Mouse (Mus musculus) heart, embryonic 15.5 days (tissue): ENCODE measurements around the gene Mrpl4. TPM values are rescaled to one million over a fixed set of nuclear protein-coding genes. Genes with fewer than 3 reads are reported as not detected.

Experiments used
- ATAC-seq: fragments of 200-750 bp; cut with Nextera tagmentation; replicated peaks from 2 replicates; pipeline ENCODE4 v1.8.0; 2017; ENCODE audit warnings: low read depth, moderate TSS enrichment; ENCODE audit not compliant: insufficient number of reproducible peaks, insufficient read depth, low FRiP score
- H3K27ac ChIP-seq: fragments of 300-500 bp; sonication (generic); 2 replicates; pipeline ENCODE4 v1.5.1; 2015; ENCODE audit warnings: mild to moderate bottlenecking, inconsistent platforms
- H3K27me3 ChIP-seq: fragments of 300-500 bp; sonication (generic); 2 replicates; pipeline ENCODE4 v1.6.1; 2015; ENCODE audit warnings: inconsistent platforms
- H3K36me3 ChIP-seq: fragments of 300-500 bp; sonication (generic); 2 replicates; pipeline ENCODE4 v1.6.1; 2015; ENCODE audit warnings: mild to moderate bottlenecking, inconsistent platforms
- H3K4me1 ChIP-seq: fragments of 300-500 bp; sonication (generic); replicated peaks from 2 replicates; pipeline ENCODE4 v1.6.1; 2015; ENCODE audit warnings: inconsistent platforms
- H3K4me2 ChIP-seq: fragments of 300-500 bp; sonication (generic); 2 replicates; pipeline ENCODE4 v1.6.1; 2015; ENCODE audit warnings: inconsistent platforms, mild to moderate bottlenecking, moderate library complexity
- H3K4me3 ChIP-seq: fragments of 300-500 bp; sonication (generic); 2 replicates; pipeline ENCODE4 v1.5.1; 2015; ENCODE audit warnings: mild to moderate bottlenecking, inconsistent platforms
- H3K9ac ChIP-seq: fragments of 300-500 bp; sonication (generic); 2 replicates; pipeline ENCODE4 v1.6.1; 2015; ENCODE audit warnings: mild to moderate bottlenecking, inconsistent platforms
- H3K9me3 ChIP-seq: fragments of 300-500 bp; sonication (generic); replicated peaks from 2 replicates; pipeline ENCODE4 v1.6.1; 2016; ENCODE audit warnings: inconsistent platforms
- whole genome bisulfite sequencing: fragments of 180-500 bp; shearing (Covaris S2); methylation state at CpG from one replicate; pipeline ENCODE4 v1.1.7; 2015; ENCODE audit warnings: mixed read lengths; 5-methylcytosine and 5-hydroxymethylcytosine counted together
- polyA plus RNA-seq: library from polyadenylated mRNA; unstranded; fragments of >200 nt; fragmentation: Nextera tagmentation; extraction: Ambion mirVana; gene quantifications from 2 replicates; pipeline ENCODE4 v1.2.1, GENCODE M21; 2015

The Mrpl4 gene
- polyA plus RNA-seq, 1 experiment from 2014 or later = 136 TPM

DNA sequence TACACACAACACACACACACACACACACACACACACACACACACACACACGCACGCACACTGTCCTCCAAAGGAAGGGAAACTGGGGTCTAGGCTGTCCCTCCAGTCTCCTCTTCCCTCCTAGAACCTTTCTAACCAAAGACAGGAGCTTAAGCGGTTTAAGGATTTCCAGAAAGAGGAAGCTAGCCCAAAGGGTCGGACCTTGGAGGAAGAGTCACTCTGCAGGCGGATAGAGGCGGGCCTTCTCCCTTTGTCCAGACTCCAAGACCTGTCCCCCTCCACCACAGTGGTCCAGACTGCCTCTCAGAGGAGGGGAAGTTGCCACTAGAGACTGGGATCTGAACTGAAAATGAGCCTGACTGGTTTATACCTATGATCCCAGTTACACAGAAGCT, 28.9 kb upstream of the Mrpl4 start:
- Histone ChIP-seq H3K4me1 (peaks cover 55% of the 10 kb centered on the region), H3K27ac (no peak overlapping the region), H3K9ac (0 out of 2 replicates have a peak overlapping the region, but pooled peaks have one; percentile 15), H3K27me3 (no peaks in the 10 kb centered on the region), H3K4me3 (no peak overlapping the region; the same call in 1 of the 2 replicates), H3K9me3 (no peaks in the 10 kb centered on the region), H3K36me3 (peaks cover 5% of the 10 kb centered on the region; the same call in 1 of the 2 replicates), H3K4me2 (peak overlapping the region; percentile 92)
- ATAC-seq = no peak
- 49% methylated on average over 6 of the region's 6 CpGs for WGBS

DNA sequence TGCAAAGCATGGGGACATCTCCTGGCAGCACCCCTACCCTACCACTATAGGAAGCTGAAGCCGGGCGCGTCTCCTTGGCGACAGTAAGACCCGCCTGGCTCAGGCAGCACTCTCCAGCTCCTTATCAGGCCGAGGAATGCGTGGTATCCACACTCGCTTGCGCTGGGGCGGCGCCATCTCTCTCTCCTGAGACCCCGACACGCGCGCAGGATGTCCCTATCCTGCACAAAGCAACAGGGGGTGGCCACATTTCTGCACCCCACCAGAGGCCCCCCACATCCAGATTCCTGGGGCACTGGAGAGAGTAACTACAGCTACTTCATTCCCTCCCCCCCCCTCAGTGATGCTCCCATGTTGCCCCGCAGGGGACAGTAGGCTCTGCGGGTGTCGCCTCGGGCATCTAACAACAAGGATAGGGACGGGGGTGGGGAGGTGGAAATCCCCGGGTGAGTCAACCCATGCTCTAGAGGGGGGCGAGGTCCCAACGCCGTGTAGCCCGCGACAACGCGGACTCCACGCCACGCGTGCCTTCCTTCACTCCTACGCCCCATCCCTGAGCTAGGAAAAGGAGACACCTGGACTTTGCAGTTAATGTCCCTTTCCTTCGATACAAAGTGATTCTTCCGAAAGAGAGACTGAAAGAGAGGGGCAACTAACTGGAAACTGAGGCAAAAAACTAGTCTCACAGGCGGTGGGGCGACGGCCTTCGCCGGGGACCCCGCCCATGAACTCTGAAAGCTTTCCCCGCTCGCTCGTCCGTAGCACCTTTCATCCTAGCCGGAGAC, 26.9 kb upstream of the Mrpl4 start:
- WGBS = under 1% methylated on average over 45 of the region's 45 CpGs
- peak overlapping the region; percentile 71 for H3K4me3 ChIP-seq
- ATAC-seq = peak; percentile 71
- H3K4me1 ChIP-seq = peaks cover 62% of the 10 kb centered on the region
- no peaks in the 10 kb centered on the region for H3K36me3 ChIP-seq
- H3K27me3 ChIP-seq = no peaks in the 10 kb centered on the region
- H3K9me3 ChIP-seq = no peaks in the 10 kb centered on the region
- peak overlapping the region; percentile 93 for H3K27ac ChIP-seq
- peak overlapping the region; percentile 83 for H3K9ac ChIP-seq
- H3K4me2 ChIP-seq = peak overlapping the region; percentile 92

DNA sequence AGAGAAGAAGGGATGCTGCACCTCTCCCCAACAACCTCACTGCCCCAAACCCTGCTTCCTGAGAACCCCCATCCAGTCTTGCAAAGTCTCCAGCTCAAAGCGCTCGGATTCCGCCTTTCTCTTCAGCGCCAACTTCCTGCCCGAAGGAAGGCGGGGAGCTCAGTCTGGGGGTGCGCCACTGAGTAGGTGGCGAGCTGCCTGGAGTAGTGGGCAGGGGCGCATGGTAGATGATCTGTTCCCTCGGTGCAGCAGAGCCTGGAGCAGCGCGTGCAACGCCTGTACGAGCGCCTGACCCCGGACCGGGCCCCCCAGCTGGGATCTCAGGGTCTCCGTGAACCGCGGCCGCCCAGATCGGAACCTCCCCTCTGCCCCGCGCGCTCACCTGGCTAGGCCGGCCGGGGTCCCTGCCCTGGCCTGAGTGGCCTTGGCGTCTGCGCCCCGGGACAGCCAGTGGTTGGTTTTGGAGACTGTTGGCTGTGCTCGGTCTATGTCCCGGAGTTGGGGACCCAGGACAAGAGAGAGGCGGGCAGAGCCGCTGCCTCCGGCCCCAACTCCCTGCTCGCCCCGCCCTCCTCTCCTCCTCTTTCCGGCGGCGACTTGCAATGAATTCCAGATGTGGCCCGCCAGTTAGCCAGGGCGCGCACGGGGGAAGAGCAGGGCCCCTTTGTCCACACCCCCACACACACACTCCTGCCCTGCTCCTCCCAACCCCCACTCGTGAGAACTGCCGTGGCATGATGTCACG, 26.1 kb upstream of the Mrpl4 start, which contains the start of gene S1pr2:
TSS of gene S1pr2 (minus strand) at position 566 of the 745 bp plus-strand sequence.
- peaks cover 60% of the 10 kb centered on the region for H3K4me1 ChIP-seq
- peak within 1 kb of the TSS; percentile 93 for H3K27ac ChIP-seq
- H3K36me3 ChIP-seq = no peaks in the 10 kb centered on the region
- H3K9ac ChIP-seq = peak within 1 kb of the TSS; percentile 83
- H3K9me3 ChIP-seq = no peaks in the 10 kb centered on the region
- peak; percentile 68 for ATAC-seq
- peak within 1 kb of the TSS; percentile 92 for H3K4me2 ChIP-seq
- no peaks in the 10 kb centered on the region for H3K27me3 ChIP-seq
- under 1% methylated on average over 47 of the region's 47 CpGs for WGBS
- peak within 1 kb of the TSS; percentile 71 for H3K4me3 ChIP-seq

DNA sequence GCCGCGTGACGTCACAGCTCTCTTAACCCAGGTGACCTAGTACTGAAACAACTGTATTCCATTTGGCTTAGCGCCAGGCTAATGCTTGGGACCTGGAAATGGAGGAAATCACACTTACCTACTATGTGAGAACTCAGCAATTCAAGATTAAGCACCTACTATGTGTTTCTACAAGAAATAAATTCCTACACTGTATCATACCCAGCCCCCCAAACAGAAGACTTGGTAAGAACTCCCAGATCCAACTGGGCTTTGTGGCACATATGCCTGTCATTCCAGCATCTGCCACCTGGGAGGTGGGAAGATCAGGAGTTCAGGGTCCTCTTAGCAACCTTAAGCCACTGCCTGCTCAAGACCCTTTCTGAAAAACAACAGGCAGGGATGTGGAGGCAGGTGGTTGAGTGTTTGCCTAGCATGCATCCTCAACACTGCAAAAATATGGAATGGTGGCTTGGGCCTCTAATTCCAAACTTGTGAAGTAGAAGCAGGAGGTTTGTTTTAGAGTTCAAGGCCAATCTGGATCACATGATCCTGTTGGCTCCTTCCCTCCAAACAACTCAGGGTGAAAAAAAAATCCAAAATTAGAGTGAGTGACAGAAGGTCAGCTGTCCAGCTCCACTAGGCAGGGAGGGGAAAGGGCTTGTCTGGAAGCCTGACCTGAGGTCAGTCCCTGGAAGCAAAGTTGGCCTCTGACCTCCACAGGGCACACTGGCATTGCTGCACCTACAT, 25.4 kb upstream of the Mrpl4 start:
- WGBS = under 1% methylated on average over 4 of the region's 4 CpGs
- peaks cover 54% of the 10 kb centered on the region for H3K4me1 ChIP-seq
- H3K9ac ChIP-seq = peak overlapping the region; percentile 83; the same call in 1 of the 2 replicates
- no peaks in the 10 kb centered on the region for H3K27me3 ChIP-seq
- no peaks in the 10 kb centered on the region for H3K36me3 ChIP-seq
- peak overlapping the region; percentile 92 for H3K4me2 ChIP-seq
- H3K4me3 ChIP-seq = peak overlapping the region; percentile 71
- no peaks in the 10 kb centered on the region for H3K9me3 ChIP-seq
- H3K27ac ChIP-seq = peak overlapping the region; percentile 93
- no peak for ATAC-seq

DNA sequence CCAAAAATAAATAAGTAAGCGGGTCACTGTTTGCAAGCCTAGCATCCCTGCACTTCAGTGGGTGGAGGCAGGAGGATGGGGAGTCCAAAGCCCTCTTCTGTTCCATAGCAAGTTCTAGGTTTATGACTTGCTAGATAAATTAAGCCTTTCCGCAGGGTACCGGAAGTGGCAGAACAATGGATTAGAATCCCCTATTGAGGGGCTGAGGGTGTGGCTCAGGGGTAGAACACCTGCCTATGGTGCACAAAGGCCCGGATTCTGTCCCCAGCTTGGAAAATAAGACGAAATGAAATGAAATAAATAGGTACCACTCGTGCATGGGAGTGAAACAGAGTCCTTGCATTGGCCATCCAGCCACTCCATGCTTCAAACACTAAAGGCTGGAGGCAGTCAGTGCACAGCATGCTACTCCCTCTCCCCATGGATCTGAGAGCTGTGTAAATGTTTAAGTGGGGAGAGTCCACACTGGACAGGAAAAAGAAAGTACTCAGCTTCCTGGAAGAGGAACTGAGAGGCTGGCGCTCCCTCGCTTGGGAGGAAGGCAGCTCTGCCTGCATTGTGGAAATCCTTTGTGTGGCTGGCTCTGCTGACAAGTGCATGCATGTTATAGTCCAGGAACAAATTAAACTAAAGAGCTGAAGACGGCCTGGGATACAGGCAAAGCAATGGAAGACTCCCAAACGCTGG, 24.0 kb upstream of the Mrpl4 start:
- Histone ChIP-seq H3K4me2 (no peak overlapping the region), H3K4me1 (peaks cover 46% of the 10 kb centered on the region), H3K36me3 (no peaks in the 10 kb centered on the region), H3K9me3 (no peaks in the 10 kb centered on the region), H3K27me3 (no peaks in the 10 kb centered on the region), H3K4me3 (no peak overlapping the region), H3K9ac (no peak overlapping the region), H3K27ac (peak overlapping the region; percentile 65)
- WGBS = 54% methylated on average over 10 of the region's 10 CpGs
- ATAC-seq = no peak

DNA sequence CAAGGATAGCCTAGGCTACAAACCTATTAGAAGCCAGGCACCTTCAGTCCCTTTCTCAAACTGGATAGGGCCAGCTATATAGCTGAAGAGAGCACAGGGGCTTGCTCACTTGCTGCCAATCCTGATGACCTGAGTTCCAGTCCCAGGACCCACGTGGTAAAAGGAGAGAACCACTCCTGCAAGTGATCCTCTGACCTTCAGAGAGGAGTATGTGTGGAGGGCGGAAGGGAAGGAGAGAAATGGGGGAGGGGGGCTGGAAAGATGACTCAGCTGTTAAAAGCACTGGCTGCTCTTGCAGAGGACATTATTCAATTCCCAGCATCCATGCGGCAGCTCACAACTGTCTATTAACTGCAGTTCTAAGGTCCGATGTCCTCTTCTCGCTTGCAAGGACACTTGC, 23.4 kb upstream of the Mrpl4 start:
- H3K27me3 ChIP-seq = no peaks in the 10 kb centered on the region

DNA sequence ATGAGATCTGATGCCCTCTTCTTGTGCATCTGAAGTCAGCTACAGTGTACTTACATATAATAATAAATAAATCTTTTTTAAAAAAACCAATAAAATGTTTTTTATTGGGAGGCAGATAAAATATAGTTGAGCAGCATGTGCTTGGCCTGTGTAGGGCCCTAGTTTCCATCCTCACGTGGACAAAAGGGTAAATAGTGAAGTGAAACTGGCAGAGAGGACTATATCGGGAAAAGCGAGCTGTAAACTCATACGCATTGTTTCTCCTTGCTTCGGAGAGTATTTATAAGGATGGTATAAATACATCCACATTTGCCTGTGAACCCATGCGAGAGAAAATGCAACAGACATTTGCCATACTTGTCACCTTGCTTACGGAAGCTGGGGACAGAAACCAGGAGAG, 22.8 kb upstream of the Mrpl4 start:
- no peaks in the 10 kb centered on the region for H3K9me3 ChIP-seq
- no peaks in the 10 kb centered on the region for H3K27me3 ChIP-seq
- no peak for ATAC-seq
- H3K4me2 ChIP-seq = no peak overlapping the region
- no peak overlapping the region for H3K9ac ChIP-seq
- no peak overlapping the region for H3K27ac ChIP-seq
- no peak overlapping the region for H3K4me3 ChIP-seq
- no peaks in the 10 kb centered on the region for H3K36me3 ChIP-seq
- WGBS = 87% methylated on average over 7 of the region's 7 CpGs
- peaks cover 37% of the 10 kb centered on the region for H3K4me1 ChIP-seq

More for the DNA sequence above, 23.4 kb upstream of the Mrpl4 start:
- Histone ChIP-seq H3K9me3 (no peaks in the 10 kb centered on the region), H3K4me1 (peaks cover 42% of the 10 kb centered on the region), H3K9ac (0 out of 2 replicates have a peak overlapping the region, but pooled peaks have one; percentile 6), H3K4me3 (no peak overlapping the region), H3K36me3 (no peaks in the 10 kb centered on the region), H3K4me2 (no peak overlapping the region), H3K27ac (peak overlapping the region; percentile 65)
- 59% methylated on average over 5 of the region's 5 CpGs for WGBS
- ATAC-seq = no peak

DNA sequence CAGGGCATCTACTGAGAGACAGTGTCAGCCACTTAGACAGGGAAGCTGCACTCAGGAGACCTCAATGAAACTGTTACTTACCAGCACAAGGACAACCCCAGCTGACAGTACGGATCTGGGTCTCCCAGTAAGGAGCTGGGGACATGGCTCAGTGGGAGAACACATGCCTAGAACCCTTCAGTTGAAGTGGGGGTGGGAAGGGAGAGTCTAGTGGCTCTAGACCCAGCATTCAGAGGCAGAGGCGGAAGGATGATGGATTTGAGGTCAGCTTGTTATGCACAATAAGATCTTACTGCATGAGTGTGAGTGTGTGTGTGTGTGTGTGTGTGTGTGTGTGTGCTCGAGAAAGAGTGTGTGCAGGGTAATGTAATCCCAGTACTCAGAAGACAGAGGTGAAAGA, 20.4 kb upstream of the Mrpl4 start:
- H3K9ac ChIP-seq = no peak overlapping the region
- WGBS = 67% methylated on average over 3 of the region's 3 CpGs
- no peaks in the 10 kb centered on the region for H3K36me3 ChIP-seq
- no peaks in the 10 kb centered on the region for H3K27me3 ChIP-seq
- no peak overlapping the region for H3K27ac ChIP-seq
- H3K4me3 ChIP-seq = no peak overlapping the region
- peaks cover 20% of the 10 kb centered on the region for H3K4me1 ChIP-seq
- ATAC-seq = no peak
- H3K4me2 ChIP-seq = no peak overlapping the region
- no peaks in the 10 kb centered on the region for H3K9me3 ChIP-seq

DNA sequence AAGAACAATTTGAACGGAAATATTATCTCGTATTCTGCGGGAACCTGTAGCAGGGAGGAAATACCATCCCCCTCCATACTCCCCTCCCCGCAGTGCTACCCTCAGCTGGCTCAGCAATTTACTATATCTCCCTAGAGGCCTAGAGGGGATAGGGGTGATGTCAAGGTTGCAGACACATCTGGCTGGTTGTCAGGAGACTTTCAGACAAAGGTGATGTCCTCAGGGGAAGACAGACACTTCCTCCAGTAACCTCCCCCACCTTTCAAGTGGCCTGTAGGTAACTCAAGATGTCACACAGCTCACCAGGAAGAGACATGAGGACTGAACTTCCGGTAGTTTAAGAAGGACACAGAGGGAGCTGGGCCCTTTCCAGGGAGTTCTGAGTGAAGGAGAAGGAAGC, 19.4 kb upstream of the Mrpl4 start:
- H3K36me3 ChIP-seq = no peaks in the 10 kb centered on the region
- no peak overlapping the region for H3K9ac ChIP-seq
- WGBS = 29% methylated on average over 5 of the region's 5 CpGs
- H3K4me2 ChIP-seq = no peak overlapping the region
- peaks cover 18% of the 10 kb centered on the region for H3K4me1 ChIP-seq
- no peak overlapping the region for H3K4me3 ChIP-seq
- H3K27me3 ChIP-seq = 0 out of 2 replicates have a peak, but pooled peaks cover under 1% of the 10 kb centered on the region
- H3K27ac ChIP-seq = no peak overlapping the region
- no peak for ATAC-seq
- H3K9me3 ChIP-seq = no peaks in the 10 kb centered on the region

DNA sequence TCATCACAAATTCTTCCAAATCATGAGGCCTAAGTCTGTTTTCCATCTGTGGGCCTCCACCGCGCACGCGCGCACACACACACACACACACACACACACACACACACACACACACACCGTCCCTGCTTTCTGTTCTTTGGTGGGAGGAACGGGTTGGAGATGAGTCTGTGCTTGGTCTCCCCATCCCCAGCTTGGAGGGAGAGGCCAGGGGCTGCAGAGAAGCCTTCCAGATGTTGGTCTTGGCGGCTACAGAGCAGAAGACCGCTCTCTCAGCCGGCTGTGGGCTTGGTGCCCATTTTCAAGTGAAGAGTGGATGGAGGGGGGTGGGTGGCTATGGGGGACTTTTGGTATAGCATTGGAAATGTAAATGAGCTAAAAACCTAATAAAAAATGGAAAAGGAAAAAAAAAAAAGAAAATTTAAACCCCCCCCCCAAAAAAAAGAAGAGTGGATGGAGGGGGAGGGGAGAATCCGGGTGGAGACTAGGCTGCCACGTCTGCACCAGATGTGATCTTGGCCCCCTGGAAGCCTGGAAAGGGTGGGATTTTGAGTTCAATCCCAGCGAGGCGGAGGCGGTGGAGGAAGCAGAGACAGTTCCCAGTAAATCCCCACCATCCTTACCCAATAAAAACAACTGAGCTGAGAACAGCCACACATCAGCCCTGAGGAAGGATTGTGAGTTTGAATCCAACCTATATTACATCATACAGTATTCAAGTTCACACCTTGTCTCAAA, 15.4 kb upstream of the Mrpl4 start:
- Histone ChIP-seq H3K4me1 (peaks cover 14% of the 10 kb centered on the region), H3K4me2 (no peak overlapping the region), H3K4me3 (no peak overlapping the region), H3K9me3 (no peaks in the 10 kb centered on the region), H3K27ac (peak overlapping the region; percentile 41; the same call in 1 of the 2 replicates), H3K36me3 (no peaks in the 10 kb centered on the region), H3K9ac (no peak overlapping the region), H3K27me3 (0 out of 2 replicates have a peak, but pooled peaks cover 5% of the 10 kb centered on the region)
- ATAC-seq = peak; percentile 59; the same call in 1 of the 2 replicates
- 48% methylated on average over 15 of the region's 15 CpGs for WGBS
